Mouse (Mus musculus) layer of hippocampus, adult 9-11 months (tissue): ENCODE results near the gene Tbc1d8.

Experiments
- DNase-seq: peaks from one replicate; pipeline ENCODE4 v3.0.0; 2022

Tbc1d8 gene

DNA sequence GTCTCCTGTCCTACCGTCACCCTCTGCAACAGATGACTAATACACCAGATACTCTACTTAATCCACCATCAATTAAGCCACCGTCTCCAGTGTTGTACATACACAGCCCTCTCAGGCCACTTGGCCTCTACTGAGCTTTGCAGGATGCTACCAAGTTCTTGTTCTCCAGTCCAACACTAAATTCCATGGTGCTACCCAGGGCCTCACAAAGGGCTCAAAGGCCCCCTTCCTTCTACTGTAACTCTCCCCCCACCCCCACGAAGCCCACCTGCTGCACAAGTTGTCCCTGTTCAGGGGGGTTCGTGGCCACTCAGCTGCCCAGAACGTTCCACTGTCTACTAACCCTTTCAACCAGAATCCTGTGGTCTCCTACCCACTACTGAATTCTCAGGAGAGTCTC is 1.5 kb downstream of the Tbc1d8 start:
- DNase-seq = no peak

GRCm38 (mm10) chr1:39476341-39476740 is 2.2 kb downstream of the Tbc1d8 start:
- DNase-seq = no peak

DNA sequence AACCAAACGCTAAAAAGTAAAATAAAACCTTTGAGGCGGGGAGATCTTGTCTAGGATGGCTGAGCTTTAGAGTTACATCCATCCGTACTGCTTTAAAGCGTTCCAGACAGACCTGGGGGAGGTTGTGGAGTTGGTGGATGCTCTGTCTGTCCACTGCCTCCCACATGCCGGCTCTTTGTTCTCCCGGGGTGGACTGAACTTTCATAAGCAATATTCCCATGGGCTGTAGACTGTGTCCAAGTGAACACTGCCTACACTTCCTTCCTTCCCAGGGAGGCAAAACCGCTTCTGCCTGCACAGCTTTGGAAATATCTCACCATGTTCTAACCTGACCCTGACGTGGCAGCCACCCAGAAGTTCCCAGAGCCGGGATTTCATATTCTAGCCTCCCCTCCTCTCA is 4.0 kb downstream of the Tbc1d8 start:
- no peak for DNase-seq

- no peak for DNase-seq
Measured at GRCm38 (mm10) chr1:39471298-39471902, 7.2 kb downstream of the Tbc1d8 start.

DNA sequence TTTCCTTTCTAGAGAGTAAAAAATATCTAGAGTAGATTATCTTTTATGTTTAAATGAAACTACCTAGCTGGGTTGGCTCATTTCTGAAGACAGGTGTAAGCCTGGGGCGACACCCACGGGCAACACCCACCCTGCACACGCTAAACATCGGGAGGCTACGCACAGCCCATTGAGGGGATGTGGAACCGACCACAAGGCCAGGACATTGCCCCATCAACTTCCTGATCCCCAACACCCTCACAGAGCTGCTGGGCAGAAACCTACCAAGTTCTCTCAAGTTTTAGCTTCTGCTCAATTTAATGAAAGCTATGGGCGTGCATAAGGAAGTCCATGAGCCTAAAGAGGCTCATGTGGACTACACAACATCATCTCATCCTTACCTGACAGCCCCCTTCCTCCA is 9.6 kb downstream of the Tbc1d8 start:
- no peak for DNase-seq

DNA sequence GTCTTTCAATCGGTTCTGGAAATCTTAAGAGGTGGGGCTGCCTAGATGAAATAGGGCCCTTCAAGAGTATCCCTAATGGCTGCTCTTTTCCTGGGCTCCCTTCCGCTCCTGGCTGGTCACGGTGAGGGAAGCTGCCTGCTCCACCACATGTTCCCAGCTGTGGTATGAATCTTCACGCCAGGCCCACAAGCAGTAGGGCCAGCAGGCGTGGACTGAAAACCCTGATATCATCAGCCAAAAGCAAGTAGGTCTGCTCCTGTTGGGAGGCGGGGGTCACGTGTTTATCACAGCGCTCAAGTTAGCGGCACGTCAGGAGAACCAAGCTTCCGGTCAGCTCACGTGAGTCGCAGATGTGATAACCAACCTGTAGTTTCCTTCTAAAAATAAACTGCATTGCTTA is 12.0 kb downstream of the Tbc1d8 start:
- no peak for DNase-seq

DNA sequence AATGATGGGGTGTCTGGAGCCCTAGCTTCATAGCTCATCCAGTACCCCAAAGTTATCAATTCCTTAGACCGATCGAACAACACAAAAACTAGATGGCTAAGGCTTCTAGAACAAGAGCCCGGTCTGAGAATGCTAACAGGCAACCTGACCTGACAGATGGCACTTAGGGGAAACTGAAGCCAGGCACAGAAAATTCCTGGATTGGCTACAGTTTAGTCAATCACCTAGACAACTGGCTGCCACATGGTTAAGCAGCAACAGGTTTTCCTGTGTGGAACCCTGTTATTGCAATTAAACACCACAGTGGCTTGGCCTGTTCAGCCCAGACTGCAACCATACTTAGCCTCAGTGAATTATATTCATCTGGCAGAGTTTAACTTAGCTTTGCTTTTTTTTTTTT is 13.8 kb downstream of the Tbc1d8 start:
- DNase-seq = no peak

DNA sequence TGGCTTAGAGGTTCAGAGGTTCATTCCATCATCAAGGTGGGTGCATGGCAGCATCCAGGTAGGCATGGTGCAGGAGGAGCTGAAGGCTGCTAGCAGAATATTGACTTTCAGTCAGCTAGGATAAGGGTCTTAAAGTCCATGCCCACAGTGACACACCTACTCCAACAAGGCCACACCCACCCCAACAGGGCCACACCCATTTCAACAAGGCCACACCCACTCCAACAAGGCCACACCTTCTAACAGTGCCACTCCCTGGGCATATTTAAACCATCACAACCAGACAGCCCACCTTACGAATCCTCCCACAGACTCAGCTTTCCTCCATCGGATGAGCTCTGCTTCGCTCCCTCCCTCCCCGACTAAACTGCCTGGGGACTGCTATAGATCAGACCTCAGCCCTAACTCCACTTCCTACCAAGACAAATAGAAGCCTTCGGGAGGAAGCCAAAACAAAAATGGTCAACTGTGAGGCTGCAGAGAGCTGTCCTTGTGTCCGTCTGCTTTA is 15.6 kb downstream of the Tbc1d8 start:
- DNase-seq = no peak

DNA sequence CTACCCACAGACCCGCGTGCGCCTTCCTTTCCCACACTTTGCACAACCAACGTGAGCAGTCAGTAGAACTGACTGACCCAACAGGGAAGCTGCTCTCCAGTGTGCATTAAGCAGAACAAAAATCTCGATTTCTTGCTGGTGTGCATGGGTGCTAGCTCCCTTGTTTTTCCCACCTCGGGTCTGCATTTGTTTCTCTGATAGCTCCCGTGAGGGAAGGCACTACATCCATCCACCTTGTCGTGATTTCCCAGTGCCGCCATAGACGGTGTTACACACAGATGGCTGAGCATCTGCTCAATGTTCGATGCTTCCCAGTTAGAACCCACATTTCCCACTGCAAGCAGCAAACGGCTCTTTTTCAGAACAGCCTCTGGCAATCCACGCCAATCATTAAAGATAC is 16.5 kb downstream of the Tbc1d8 start:
- DNase-seq = peak; percentile 38

DNA sequence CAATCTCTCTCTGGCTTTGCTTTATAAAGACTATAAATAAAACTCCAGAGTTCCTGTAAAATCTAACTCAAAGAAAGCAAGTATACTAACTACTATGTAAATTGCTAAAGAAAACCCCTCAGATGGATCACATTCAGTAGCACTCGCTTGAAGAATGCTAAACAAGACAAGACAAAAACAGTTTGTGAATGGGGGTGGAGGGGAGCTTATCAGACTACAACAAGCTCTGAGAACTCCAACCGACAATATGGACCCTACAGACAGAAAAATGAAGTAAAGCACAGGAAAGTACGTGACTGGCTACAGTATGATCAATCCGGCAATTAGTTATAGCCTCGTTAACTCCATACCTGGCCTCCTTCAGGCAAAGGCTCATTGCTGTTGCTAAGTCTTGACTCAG is 18.1 kb downstream of the Tbc1d8 start:
- DNase-seq = no peak

DNA sequence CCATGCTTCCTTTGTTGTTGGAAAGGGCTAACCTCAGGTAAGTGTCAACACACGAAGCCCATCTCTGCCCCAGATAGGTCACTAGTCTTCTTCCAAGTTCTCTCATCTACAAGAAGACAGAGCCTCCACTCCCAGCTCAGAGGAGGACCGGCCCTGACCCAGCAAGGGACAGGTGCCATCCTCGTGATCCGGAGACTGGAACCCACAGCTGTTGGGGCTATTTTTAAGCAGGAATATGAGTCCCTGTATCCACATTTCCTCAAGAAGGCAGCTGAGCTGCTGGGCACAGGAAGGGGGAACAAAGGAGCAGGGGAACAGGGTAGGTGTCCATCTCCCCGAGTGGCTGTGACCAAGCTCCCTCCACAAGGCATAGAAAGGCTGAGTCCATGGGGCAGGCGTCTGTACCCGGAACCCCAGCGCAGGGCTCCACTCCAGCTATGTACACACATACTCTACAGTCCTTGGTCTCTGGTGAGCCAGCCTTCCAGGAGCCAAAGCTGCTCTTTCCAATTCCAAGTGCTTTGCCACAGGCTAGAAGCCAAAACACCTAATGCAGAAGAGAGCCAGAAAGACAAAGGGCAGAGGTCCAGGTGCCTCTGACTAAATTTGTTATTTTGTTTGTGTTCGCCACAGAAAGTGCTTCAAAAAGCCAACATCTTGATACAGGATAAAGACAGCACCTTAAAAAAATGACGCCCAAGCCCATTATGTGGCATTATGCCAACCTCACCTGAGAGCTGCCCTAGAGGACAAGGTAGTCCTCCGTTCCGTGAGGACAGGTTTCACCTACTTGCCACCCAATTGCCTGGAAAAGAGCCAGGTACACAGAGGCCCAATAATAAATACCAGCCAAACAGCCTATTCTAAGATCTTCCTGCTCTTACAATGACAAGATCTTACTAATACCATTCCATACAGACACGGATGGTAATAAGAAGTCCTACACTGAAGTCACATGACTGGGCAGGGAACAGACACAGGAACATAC is 20.4 kb downstream of the Tbc1d8 start:
- no peak for DNase-seq

DNA sequence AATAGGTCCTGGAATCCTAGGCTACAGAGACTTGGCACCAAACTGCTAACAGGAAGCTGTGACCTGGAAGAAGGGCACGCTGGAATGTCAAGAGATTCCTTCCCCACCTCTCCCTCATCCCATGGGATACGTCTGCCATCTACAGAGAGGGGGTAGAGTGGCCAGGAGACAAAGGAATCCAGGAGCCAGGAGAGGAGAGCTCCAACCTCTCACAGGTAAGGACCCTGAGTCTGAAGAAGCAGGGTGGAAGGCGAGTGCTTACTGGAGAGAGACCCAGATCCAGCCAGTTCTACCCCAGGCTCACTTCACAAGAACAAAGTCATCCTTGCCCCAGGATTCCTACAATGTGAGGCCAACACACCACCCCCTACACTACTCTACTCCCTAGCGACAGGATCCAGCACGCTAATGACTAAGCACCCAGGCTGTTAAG is 22.1 kb downstream of the Tbc1d8 start:
- DNase-seq = no peak

GRCm38 (mm10) chr1:39455350-39456023 is 23.1 kb downstream of the Tbc1d8 start:
- DNase-seq = no peak

DNA sequence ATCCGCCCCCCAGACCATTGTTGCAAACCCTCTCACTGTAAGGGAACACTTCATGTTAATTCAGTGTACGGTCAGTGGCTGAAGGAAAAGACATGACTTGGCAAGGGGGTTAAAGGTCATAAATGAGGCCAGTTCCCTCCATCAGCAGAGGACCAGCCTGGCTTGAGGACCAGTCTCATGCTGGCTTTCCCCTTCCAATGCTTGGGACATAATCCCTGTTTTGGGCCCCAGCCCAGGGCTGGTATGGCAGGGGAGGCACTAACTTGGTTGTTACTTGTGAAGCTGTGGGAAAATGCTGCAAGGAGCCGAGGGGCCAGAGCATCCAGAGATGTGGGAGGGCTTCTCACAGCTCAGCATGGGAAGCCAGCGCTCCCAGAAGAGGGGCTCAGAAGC is 23.8 kb downstream of the Tbc1d8 start:
- DNase-seq = no peak

DNA sequence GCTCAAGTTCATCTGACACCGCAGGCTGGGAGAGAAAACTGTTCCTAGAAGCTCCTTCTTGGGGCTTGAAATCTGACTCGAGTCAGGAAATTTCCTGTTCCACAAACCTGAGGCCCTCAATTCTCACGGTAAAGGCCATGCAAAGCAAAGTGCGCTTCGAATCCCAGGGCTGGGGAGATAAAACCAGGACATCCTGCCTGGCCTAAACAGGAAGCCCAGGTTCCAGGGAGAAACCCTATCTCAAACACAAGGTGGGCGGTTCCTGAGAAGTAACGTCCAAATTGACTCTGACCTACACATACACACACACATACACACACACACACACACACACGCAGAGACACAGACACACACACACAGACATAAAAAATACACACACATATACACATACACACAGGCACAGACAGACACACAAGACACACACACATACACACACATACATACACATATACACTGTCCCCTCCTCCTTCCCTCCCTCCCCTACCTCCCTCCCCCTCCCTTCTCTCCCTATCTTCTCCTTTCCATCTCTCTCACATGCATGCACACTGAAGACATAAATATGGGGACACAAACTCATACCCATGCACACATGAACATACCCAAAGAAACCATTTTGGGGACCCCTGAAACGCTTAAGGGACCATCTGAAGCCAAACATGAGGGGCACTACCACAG is 24.3 kb downstream of the Tbc1d8 start:
- no peak for DNase-seq

DNA sequence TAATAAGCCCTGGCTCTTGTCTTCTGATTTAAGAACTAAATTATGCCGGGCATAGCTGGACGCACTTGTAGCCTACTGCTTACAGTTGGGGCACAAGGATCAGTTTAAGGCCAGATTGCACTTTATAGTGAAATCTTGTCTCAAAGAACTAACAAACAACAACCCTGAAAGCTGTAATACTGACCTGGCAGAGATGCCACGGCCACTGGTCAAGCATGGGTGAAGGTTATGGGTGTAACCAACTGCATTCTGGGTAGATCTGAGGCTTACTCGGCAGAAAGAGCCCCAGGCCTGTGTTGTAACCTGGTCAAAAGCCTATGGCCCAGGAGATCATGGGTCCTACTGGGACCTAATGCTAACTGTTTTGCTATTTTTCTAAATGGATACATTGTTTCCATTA is 26.4 kb downstream of the Tbc1d8 start:
- no peak for DNase-seq

DNA sequence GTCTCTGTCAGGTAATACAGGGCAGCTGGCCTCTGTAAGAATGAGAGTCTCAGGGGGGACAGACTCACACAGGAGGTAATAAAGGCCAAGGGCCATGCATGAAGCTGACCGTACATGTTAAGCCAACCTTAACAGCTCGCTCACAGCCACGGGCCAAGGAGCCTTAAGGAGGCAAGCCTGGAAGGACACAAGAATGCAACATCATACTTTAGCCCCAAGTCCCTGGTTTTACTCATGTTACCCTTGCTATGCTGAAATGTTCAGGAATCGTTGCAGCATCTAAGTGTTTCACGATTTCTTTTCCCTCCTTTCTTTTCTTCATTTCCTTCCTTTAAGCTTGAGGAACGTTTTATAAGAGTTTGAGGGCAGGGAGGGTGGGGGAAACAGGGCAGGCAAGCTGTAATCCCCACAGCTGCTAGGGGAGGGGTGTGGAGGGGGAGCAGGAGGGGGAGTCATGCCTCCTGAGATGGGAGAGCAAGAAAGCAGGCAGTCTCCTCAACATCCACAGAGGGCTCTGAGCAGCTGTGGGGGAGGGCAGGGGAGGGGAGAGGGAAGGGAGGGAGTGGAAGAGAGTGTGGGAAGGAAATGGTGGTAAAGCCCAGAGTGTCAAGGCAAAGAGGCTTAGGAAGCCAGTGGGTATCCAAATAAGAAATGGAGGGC is 28.4 kb downstream of the Tbc1d8 start:
- DNase-seq = no peak

DNA sequence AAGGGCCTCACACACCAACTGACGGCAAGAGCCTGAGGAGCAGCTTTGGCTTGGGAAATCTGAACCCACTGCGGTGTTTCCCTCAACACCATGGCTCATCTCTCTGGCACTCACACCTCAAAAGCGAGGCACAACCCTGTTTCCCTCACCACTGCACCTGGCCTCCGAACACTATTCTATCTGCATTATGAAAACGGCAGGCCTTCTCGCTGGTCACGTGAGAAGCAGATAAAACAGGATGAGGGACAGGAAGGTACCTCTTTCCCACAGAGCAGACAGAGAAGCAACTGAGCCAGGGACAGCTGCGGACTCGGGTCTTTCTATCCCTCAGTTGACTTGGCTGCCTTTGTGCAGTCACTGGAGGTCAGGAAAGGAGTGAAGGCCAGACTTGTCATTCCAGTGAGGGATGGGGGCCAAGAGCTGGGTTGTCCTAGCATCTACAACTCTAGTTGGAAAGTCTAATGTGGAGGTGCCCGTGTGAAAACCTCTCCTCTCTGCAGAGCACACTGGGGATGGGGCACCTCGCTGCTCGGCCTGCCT is 29.2 kb downstream of the Tbc1d8 start:
- DNase-seq = no peak

GRCm38 (mm10) chr1:39448819-39449218 is 29.7 kb downstream of the Tbc1d8 start:
- DNase-seq = no peak

- no peak for DNase-seq
Measured at GRCm38 (mm10) chr1:39448238-39448637, 30.3 kb downstream of the Tbc1d8 start.

DNA sequence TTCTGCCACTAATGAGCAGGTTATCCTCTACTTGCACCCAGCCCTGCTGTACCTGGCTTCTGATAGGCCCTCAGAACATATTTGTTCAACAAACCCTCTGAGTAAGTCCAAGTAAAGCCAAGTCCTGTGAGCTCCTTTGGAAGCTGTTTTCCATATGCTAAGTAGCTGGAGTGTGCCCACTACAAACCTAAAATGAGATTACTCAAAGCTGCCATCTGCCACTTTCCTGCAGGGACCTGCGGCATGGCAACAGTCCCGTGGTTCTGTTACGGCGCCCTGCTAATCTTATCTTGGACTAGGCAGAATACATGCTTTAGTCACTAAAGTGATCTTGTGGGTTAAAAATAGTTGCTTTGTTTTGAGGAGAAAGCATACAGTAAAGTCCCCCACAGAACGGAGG is 32.4 kb downstream of the Tbc1d8 start:
- DNase-seq = peak; percentile 78
